Mouse (Mus musculus) heart, adult 11 months (tissue): ENCODE data around the gene Fhod1.
"Not testable (repeated sequence)": the region's sequence is repeated elsewhere in the genome, so short reads cannot be mapped to it uniquely, and the experiment has no call there.

ENCODE experiments used
- DNase-seq: peaks from one replicate; pipeline ENCODE4 v3.0.0; 2022

Gene Fhod1

DNA sequence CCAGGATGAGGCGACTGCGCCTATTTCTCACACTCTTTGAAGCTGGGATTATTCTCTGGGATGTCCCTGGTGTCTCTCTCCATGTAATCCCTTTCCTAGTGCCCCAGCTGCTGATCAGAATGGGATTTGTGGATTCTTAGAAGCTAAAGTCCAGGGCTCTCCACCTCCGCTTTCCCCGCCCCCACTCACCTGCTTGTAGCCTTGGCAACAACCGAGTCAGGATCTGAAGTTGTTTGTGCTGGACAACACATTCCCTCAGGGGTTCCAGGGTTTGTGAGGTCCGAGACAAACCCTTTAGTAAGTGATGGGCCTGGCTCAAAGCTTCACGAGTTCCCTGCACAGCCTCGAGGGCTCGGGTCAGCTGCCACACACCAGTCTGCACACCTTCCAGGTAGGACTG lies 53.0 kb downstream of the Fhod1 start:
- no peak for DNase-seq

DNA sequence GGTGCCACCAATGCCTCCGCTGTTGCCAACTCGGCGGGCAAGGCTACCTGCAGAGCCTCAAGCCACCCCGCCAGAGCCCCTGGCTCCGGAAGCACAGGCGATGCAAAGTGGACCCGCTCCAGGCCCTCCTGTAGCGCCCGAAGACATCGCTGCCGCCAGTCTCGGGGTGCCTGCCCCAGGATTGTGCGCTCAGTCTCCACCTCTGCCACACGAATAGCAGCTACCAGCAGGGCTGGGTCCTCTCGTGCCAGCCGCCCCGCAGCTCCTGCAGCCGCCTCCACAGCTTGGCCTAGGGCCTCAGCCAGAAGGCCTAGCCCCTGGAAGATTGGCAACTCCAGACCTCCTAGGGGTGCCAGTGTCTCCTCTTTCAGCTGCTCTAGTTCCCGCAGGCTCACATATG lies 54.3 kb downstream of the Fhod1 start:
- peak; percentile 90 for DNase-seq

DNA sequence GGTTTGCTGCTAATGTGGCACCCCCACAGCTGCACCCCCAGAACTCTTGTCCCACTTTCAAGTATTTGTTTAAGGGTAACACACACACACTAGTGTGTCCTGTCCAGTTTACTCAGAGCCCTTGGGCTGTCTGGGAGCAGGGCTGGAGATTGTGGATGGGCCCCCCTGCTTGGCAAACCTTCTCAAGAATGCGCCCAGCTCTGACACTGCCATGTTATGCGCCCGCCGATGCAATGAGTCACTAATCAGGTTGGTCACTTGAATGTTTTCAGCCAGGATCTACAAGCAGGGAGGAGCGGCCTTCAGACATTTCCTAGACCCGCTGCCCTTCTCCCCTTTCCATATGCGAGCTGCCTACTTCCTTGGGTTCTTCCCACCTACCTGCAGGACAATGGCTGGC lies 55.3 kb downstream of the Fhod1 start:
- DNase-seq: no peak

DNA sequence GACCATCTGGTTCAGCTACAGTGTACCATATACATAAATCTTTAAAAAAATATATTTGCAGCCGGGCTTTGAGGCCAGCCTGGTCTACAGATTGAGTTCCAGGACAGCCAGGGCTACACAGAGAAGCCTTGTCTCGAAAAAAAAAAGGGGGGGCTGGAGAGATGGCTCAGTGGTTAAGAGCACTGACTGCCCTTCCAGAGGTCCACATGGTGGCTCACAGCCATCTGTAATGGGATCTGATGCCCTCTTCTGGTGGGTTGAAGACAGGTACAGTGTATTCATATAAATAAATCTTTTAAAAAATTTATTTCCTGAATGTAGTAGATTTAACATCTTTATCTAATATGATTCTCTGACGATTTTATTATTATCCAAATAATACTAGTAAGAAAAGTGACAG lies 56.0 kb downstream of the Fhod1 start:
- not testable (repeated sequence) for DNase-seq

DNA sequence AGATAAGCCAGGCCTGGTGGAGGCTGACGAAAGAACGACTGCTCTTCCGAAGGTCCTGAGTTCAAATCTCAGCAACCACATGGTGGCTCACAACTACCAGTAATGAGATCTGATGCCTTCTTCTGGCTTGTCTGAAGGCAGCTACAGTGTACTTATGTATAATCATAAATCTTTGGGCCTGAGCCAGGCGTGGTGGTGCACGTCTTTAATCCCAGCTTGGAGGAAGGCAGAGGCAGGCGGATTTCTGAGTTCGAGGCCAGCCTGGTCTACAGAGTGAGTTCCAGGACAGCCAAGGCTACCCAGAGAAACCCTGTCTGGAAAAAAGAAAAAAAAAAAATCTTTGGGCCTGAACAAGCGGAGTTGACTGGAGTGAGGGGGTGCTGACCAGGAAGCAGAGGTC lies 56.4 kb downstream of the Fhod1 start:
- not testable (repeated sequence) for DNase-seq

DNA sequence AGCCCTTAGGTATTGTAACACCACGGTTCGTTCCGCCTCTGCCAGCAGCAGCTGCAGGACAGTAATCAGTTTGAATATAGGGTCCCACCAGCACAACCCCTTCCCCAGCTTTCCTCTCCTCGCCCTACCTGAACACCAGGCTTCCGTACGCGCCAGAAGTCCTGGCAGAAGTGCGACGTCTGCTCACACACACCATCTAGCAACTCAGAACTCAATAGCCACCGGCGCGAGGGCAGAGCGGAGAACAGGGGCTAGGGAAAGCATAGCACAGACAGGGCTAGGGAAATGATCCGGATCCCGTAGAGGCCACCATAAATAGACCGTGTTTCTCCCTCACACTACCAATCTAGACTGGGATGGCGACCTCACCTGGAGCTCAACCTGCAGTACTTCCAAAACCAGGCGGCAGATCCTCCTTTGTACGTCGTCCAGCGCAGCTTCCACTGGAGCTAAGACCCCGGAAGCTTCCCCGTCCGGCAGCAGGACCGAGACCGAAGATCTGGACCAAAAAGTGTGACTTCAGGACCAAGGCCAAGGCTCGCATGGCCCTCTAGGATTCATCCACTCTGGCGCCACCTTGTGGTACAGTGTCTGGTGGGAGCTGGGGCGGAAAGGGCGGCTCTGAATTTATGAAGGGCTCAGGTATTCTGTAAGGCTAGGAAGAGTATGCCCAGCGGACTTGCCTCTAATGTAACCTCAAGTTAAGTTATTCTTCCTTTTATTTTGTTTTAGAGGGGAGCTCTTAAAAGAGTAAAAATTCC lies 57.0 kb downstream of the Fhod1 start:
- peak; percentile 98 for DNase-seq

DNA sequence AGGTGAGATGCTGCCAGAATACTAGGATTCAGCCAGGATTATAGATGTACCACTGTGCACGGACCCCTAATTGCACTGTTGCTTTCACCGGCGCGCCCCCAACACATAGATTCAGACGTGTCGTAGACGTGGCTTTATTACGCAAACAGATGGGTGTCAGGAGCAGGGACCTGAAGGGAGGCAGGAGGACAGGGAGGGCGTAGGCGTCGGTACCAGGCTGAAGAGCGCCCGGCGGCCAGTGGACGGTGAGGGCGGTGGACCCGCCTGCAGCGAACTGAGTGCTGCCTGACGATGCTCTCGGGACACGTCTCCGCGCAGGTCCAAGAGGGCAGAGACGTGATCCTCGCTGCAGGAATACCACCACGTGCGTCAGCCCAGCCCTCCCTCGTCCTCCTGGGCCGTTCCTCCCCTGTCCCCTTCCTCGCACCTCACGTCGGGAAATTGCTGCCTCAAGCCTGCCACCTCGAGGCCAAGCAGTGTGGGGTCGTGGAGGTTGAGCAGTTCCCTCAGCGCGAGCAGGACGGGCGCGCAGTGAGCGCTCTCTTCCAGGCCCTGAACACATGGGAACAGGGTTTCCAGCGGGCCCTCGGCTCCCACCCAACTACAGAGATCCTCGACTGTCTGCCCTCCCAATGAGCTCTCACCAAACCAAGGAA lies 57.8 kb downstream of the Fhod1 start, which contains the start of gene 4931428F04Rik:
Gene 4931428F04Rik, minus strand, starts transcription at position 60 of the 656 bp plus-strand sequence.
- peak; percentile 93 for DNase-seq

DNA sequence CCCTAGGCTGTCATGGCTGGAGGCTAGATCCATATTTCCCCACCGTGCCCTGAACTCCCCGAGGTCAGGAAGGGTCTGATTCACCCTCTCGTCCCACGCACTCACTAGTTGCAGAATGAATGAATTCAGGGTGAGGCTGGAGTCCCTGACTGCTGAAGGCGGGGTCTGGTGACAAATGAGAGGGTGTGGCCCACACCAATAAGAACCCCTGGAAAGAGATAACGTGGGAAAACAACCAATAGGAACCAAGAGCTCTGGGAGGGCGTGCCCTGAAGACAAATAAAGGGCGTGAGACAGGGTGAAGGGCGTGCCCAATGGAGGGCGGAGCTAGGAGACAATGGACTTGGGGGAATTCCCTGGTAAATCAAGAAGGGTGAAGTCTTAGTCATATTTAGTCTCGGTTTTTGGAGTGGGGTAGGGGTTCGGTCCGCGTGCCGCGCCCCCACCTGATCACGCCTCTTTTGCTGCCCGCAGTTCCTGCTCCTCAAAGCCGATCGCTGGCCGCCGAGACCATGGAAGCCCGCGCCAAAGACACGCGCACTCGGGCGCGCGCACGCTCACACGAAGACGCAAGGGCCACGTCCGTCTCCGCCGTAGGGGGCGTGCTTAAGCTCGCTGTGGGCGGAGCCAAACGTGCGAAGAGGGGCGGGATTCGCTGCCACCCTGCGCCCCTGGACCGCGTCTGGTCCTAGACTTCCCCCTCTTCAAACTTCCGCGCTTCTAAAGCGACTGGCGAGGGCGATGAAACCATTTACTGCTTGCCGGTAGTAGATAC lies 58.6 kb downstream of the Fhod1 start:
- DNase-seq: peak; percentile 99

DNA sequence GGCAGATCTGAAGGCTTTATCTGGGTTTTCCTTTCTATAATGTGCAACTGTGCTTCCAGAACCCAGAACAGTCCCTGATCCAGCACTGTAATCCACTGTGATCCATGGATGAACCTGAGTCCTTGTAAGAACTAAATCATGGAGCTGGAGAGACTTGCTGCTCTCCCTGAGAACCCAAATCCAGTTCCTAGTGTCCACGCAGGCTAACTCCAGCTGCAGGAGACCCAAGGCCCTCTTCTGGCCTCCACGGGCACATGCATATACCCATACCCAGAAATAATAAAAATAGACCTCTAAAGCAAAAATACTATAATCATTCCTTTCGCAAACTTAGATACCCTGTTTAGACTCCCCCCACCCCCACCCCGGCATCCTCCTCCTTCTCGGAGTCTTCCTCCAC lies 59.5 kb downstream of the Fhod1 start:
- no peak for DNase-seq

DNA sequence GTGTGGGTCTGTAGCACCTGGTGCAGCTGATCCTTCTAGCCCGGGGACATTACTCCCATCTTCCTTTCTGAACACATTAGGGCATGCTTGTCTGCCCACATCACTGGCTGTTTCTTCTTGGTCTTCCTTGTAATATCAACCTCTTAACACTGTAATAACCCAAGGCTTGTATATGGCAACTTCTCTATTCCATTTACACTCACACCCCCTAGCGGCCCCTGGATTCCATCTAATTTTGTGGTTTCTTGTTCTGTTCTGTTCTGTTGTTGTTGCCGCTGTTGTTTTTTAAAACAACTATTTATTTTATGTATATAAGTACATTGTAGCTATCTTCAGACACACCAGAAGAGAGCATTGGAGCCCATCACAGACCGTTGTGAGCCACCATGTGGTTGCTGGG lies 60.8 kb downstream of the Fhod1 start:
- no peak for DNase-seq

DNA sequence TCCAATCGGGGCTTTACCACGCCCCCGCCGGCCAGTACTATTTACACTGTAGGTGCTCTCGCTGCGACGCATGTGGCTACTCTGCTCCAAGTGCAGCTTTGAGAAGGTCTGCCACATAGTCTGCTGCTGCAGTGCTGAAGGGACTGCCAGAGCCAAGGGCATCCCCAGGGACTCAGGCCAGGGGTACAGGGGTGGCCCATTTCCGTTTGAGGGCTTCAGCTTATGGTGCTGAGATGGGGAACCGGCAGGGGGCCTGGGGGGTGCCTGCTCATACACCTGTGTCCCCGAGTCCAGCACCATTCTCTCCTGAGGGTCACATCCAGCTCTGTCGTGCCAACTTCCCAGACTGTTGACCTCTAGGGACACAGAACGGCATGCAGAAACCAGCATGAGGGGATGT lies 62.2 kb downstream of the Fhod1 start:
- DNase-seq: peak; percentile 92

DNA sequence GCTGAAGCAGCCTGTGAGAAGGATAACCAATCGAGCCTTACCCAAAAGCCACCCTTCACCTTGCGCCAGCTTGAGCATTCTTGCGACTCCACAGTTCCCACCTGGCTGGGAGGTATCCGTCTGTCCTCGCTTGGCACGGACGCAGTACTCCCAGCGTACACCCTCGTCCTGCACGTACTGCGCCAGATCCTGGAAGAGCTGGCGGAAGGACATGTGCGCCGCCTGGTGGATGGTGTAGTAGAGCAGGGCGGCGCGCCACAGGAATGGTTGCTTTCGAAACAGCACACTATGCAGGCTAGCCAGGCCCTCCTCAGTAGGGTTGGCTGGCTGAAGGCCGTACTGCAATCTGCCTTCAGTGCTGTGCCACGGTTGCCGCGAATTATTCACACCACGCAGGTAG lies 64.7 kb downstream of the Fhod1 start:
- peak; percentile 94 for DNase-seq

DNA sequence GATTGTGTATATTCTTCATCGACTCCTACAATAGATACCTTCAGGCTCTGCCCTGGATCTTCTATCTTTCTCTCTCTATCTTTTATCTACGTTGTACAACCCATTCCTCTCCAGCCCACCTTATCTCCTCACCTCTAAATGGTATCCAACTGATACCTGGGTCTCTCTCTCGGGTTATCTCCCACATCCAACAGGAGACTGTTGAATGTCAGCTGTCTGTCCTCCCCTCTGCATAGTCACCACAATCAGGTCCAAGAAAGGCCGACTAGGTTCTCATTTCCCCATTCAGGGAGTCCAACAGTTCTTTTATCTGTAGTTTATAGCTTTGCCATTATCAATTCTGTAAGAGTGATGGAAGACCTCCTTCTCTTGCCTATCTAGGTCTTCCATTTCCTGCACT lies 65.5 kb downstream of the Fhod1 start:
- no peak for DNase-seq

DNA sequence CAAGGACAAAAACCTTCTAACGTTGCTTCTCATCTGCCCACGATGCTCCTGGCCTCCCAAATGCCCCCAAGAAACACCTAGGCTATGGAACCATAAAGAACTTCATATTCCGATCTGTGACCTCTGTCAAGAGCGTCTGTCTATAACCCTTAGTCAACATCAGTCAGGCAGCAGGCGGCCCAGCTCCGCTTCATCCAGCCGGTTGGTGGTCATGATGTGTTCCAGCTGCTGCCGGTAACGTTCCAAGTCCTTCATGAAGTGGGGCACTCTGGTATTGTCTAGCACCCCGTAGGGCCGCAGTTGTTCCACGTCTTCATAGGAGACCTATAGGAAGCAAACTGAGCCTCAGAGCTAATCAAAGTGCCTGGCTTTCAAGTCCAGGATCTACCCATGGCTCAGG lies 65.9 kb downstream of the Fhod1 start:
- DNase-seq: no peak

DNA sequence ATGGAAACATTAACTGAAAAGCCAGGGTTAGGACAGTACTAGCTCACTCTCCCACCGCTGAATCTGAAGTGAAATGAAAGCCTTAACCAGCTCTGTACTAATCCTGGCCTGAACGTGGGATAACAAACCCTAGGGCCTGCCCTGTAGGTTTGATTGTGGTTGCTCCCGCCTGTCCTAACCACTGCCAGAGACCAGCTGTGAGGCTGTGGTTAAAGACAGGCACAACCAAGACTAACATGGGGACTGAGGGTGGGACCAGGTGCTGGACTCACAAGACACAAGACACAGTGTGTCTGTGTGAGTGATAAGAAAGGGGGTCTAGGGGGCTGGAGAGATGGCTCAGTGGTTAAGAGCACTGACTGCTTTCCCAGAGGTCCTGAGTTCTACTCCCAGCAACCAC lies 67.2 kb downstream of the Fhod1 start:
- DNase-seq: no peak
